Mouse (Mus musculus): ENCODE measurements around the gene Fat4. TPM values are rescaled to one million over a fixed set of nuclear protein-coding genes. Genes with fewer than 3 reads are reported as not detected.

Gene Fat4
- polyA plus RNA-seq, 2 experiments from 2014 or later = not detected

- no peak for ATAC-seq
These were observed 21.1 kb downstream of the Fat4 start for GRCm38 (mm10) chr3:38907676-38908425.

- no peak for ATAC-seq
These were observed 21.8 kb downstream of the Fat4 start for GRCm38 (mm10) chr3:38908426-38909111.

- no peak for ATAC-seq
These were observed 26.2 kb downstream of the Fat4 start for GRCm38 (mm10) chr3:38912768-38913487.

GRCm38 (mm10) chr3:38913488-38914105, 26.9 kb downstream of the Fat4 start:
- no peak for ATAC-seq

- no peak for ATAC-seq
These were observed 32.2 kb downstream of the Fat4 start for GRCm38 (mm10) chr3:38918926-38919325.

GRCm38 (mm10) chr3:38921031-38921430, 34.3 kb downstream of the Fat4 start:
- no peak for ATAC-seq

- no peak for ATAC-seq
These were observed 36.5 kb downstream of the Fat4 start for GRCm38 (mm10) chr3:38923251-38923686.

GRCm38 (mm10) chr3:38928076-38928686, 41.4 kb downstream of the Fat4 start:
- ATAC-seq = no peak

- no peak for ATAC-seq
These were observed 42.0 kb downstream of the Fat4 start for GRCm38 (mm10) chr3:38928751-38929150.

GRCm38 (mm10) chr3:38934780-38935179, 48.0 kb downstream of the Fat4 start:
- no peak for ATAC-seq

- ATAC-seq = no peak
These were observed 49.7 kb downstream of the Fat4 start for GRCm38 (mm10) chr3:38936485-38936884.

GRCm38 (mm10) chr3:38937159-38937558, 50.4 kb downstream of the Fat4 start:
- no peak for ATAC-seq

- ATAC-seq = no peak
These were observed 51.4 kb downstream of the Fat4 start for GRCm38 (mm10) chr3:38938136-38938535.

- ATAC-seq = no peak
These were observed 52.8 kb downstream of the Fat4 start for GRCm38 (mm10) chr3:38939573-38939972.

- no peak for ATAC-seq
These were observed 53.6 kb downstream of the Fat4 start for GRCm38 (mm10) chr3:38940327-38940726.

- ATAC-seq = no peak
These were observed 58.4 kb downstream of the Fat4 start for GRCm38 (mm10) chr3:38945157-38945556.

- no peak for ATAC-seq
These were observed 61.0 kb downstream of the Fat4 start for GRCm38 (mm10) chr3:38947706-38948105.

GRCm38 (mm10) chr3:38952602-38953001, 65.9 kb downstream of the Fat4 start:
- no peak for ATAC-seq

- no peak for ATAC-seq
These were observed 67.5 kb downstream of the Fat4 start for GRCm38 (mm10) chr3:38954196-38954595.

GRCm38 (mm10) chr3:38956012-38956648, 69.4 kb downstream of the Fat4 start:
- ATAC-seq = no peak

GRCm38 (mm10) chr3:38957186-38957585, 70.4 kb downstream of the Fat4 start:
- no peak for ATAC-seq

- ATAC-seq = no peak
These were observed 75.6 kb downstream of the Fat4 start for GRCm38 (mm10) chr3:38962328-38962727.
